Mouse (Mus musculus) limb, embryonic 12.5 days (tissue): ENCODE measurements around the gene Gm21541. TPM values are rescaled to one million over a fixed set of nuclear protein-coding genes. Genes with fewer than 3 reads are reported as not detected.
"Not testable (repeated sequence)": the region's sequence is repeated elsewhere in the genome, so short reads cannot be mapped to it uniquely, and the experiment has no call there.

Experiments
- ATAC-seq: fragments of 200-750 bp; cut with Nextera tagmentation; 2 replicates; pipeline ENCODE4 v1.8.0; 2017; ENCODE audit warnings: low read depth, moderate TSS enrichment; ENCODE audit not compliant: insufficient number of reproducible peaks, insufficient read depth, low FRiP score, low TSS enrichment
- H3K27ac ChIP-seq: fragments of 300-500 bp; sonication (generic); 2 replicates; pipeline ENCODE4 v1.5.1; 2016; ENCODE audit warnings: mild to moderate bottlenecking, moderate library complexity
- H3K27me3 ChIP-seq: fragments of 300-500 bp; sonication (generic); 2 replicates; pipeline ENCODE4 v1.6.1; 2016; ENCODE audit warnings: mild to moderate bottlenecking, moderate library complexity
- H3K36me3 ChIP-seq: fragments of 300-500 bp; sonication (generic); 2 replicates; pipeline ENCODE4 v1.6.1; 2016; ENCODE audit warnings: mild to moderate bottlenecking, moderate library complexity
- H3K4me1 ChIP-seq: fragments of 300-500 bp; sonication (generic); replicated peaks from 2 replicates; pipeline ENCODE4 v1.6.1; 2016
- H3K4me2 ChIP-seq: fragments of 300-500 bp; sonication (generic); 2 replicates; pipeline ENCODE4 v1.6.1; 2016; ENCODE audit warnings: mild to moderate bottlenecking, moderate library complexity
- H3K4me3 ChIP-seq: fragments of 300-500 bp; sonication (generic); replicated peaks from 2 replicates; pipeline ENCODE4 v1.5.1; 2016; ENCODE audit warnings: mild to moderate bottlenecking
- H3K9ac ChIP-seq: fragments of 300-500 bp; sonication (generic); replicated peaks from 2 replicates; pipeline ENCODE4 v1.6.1; 2016; ENCODE audit warnings: mild to moderate bottlenecking, moderate library complexity
- H3K9me3 ChIP-seq: fragments of 300-500 bp; sonication (generic); 2 replicates; pipeline ENCODE4 v1.6.1; 2016; ENCODE audit warnings: mild to moderate bottlenecking, moderate library complexity
- WGBS: fragments of 180-500 bp; shearing (Covaris S2); methylation state at CpG from one replicate; pipeline ENCODE4 v1.1.7; 2016; 5-methylcytosine and 5-hydroxymethylcytosine counted together
- polyA plus RNA-seq: library from polyadenylated mRNA; unstranded; fragments of >200 nt; fragmentation: Nextera tagmentation; extraction: Ambion mirVana; gene quantifications from 2 replicates; pipeline ENCODE4 v1.2.1, GENCODE M21; 2016

Gm21541 gene
- not detected in 2 replicates for polyA plus RNA-seq

- H3K4me2 ChIP-seq, H3K9ac ChIP-seq, H3K27me3 ChIP-seq, H3K36me3 ChIP-seq, H3K4me3 ChIP-seq, H3K27ac ChIP-seq, H3K4me1 ChIP-seq, H3K9me3 ChIP-seq, ATAC-seq: not testable (repeated sequence)
- no CpG with 5 or more reads among the region's 5 CpGs for WGBS
Measured at GRCm38 (mm10) chr4:41903310-41903709, at the start of gene Gm21541. Gm21541 (plus strand) TSS chr4:41903610.

- not testable (repeated sequence) for H3K36me3 ChIP-seq, H3K9me3 ChIP-seq, H3K27me3 ChIP-seq, H3K9ac ChIP-seq, H3K4me3 ChIP-seq, H3K4me1 ChIP-seq, H3K4me2 ChIP-seq, ATAC-seq, H3K27ac ChIP-seq
- no CpG with 5 or more reads among the region's 8 CpGs for WGBS
Measured at GRCm38 (mm10) chr4:41941272-41941671, 37.9 kb downstream of the Gm21541 start, which contains the start of gene Gm20878. Gm20878 (plus strand) TSS chr4:41941572.

Other genes with a start within 250 kb of the Gm21541 start
- gene Cntfr, start 206.5 kb upstream of the Gm21541 start, polyA plus RNA-seq = 4.7 and 5.5 TPM in 2 replicates
- 296 and 302 TPM in 2 replicates for gene Il11ra1, start 203.6 kb upstream of the Gm21541 start, polyA plus RNA-seq
- gene Rpp25l, start 190.1 kb upstream of the Gm21541 start, polyA plus RNA-seq = 82.9 and 84.6 TPM in 2 replicates
- 103 and 104 TPM in 2 replicates for gene Dctn3, start 180.4 kb upstream of the Gm21541 start, polyA plus RNA-seq
- not detected in 2 replicates for gene Arid3c, start 172.5 kb upstream of the Gm21541 start, polyA plus RNA-seq
- 39.4 and 41.7 TPM in 2 replicates for gene Galt, start 148.4 kb upstream of the Gm21541 start, polyA plus RNA-seq
- gene Sigmar1, start 147.5 kb upstream of the Gm21541 start, polyA plus RNA-seq = 61.1 and 62.2 TPM in 2 replicates
- 55.4 and 59.4 TPM in 2 replicates for gene Ccl27a, start 129.4 kb upstream of the Gm21541 start, polyA plus RNA-seq
- gene Gm20878, start 38.0 kb downstream of the Gm21541 start, polyA plus RNA-seq = 3.5 and 3.8 TPM in 2 replicates
- gene Fam205a4, start 62.4 kb downstream of the Gm21541 start, polyA plus RNA-seq = 0.29 TPM in 1 of 2 replicates, not detected in the other
- not detected in 2 replicates for gene Gm21093, start 131.1 kb downstream of the Gm21541 start, polyA plus RNA-seq
- gene Gm3893, start 187.6 kb downstream of the Gm21541 start, polyA plus RNA-seq = not detected in 2 replicates
- gene Gm13304, start 211.2 kb downstream of the Gm21541 start, polyA plus RNA-seq = 1.3 and 2.0 TPM in 2 replicates
- gene Gm13306, start 249.8 kb downstream of the Gm21541 start, polyA plus RNA-seq = 1.2 TPM in 1 of 2 replicates, not detected in the other